Mouse (Mus musculus) activated CD4-positive, CD25-positive, alpha-beta regulatory T cell, adult 9 weeks (primary cell): ENCODE results near the gene Nme1. TPM values are rescaled to one million over a fixed set of nuclear protein-coding genes. Genes with fewer than 3 reads are reported as not detected.

Source experiments
- polyA plus RNA-seq: library from polyadenylated mRNA; unstranded; fragments of 100-300 nt; shearing (Covaris generic); gene quantifications from one replicate; pipeline ENCODE4 v1.2.1, GENCODE M21; 2017

The Nme1 gene
- polyA plus RNA-seq, result 130 TPM

DNA sequence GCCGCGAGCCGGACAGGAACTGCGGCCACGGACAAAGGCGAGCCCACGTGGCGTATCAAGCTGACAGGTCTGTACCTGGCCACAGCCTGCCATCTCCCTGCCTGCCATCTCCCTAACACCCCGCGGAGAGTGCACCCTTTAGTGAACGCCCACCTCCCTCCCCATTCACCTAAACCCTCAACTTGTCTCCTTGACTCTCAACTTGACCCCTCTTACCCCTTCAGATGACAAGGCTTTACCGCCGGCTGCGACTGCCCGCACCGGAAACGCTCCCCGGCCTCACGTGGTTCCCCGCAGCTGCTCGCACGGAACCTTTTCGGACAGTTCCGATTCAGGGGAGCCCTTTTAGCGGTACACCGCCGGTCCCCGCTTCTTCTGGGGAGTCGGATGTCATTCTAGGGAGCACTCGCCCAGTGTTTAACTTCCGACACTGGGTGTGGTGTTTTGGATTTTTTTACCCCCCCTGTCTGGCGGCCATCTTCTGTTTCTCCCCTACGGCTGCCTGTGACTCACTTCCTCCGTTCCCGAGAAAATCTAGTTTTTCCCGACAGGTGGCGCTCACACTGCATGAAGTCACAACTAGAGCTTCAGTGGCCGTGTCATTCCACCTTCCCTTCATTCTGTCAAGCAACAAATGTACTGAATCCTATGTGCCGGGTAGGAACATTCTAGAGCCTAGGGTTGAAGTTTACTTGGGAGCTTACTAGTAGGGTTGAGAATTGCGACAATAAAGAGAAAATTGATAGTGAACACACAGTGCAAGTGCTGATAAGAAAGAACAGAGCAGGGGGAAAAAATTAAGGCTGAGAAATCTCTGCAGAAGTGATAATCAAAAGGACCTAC lies at the start of gene Nme1, which contains the start of gene Gm20390:
Nme1 (minus strand) TSS at position 517 of the 843 bp plus-strand sequence.
Gm20390 (minus strand) TSS at position 289 of the 843 bp plus-strand sequence.

DNA sequence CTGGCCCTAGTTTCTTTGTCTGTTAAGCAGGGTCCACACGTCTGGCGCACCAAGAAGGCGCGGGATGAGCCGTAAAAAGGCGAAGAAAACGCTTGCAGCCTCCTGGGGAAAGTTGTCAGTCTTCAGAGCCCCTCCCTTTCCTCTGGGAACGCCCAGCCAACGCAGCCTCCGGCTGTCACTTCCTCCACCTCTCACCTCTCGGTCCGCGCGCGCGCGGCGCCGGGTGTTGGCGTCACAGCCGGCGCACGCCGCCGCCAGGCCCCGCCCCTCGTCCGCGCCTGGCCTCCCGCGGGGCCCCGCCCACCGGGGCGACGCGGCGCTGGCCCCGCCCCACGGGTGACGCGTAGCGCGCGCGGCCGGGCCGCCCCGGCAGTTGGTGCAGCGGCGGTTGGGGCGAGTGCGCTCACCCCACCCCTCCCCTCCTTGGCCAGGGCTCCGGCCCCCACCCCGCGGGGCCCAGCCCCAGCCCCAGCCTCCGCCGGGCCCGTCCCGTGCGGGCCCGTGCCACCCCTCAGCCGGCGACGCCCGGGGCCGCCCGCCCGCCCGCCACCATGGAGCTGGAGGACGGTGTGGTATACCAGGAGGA lies 27.5 kb upstream of the Nme1 start, which contains the start of gene Spag9:
Spag9 (plus strand) TSS at position 372 of the 586 bp plus-strand sequence.

DNA sequence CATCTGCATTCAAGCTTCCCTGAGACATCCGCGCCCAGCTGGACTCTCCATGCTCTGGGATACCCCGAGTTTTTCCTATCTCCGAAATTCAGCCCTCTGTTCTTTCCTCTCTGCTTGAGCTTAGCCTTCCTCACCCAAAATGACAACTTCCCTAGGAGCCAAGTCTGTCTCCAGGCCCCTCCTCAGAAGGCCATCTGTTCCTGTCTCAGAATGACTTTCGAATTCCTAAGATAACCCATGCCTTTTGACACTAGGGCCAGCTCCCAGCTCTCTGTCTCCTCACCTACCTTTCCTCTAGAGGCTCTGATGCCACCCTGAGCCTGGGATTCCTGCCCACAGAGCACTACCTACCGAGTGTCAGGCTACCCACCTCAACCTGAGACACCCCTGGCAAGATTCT lies 12.2 kb downstream of the Nme1 start, which contains the start of gene Nme2:
Nme2 (minus strand) TSS at position 101 of the 400 bp plus-strand sequence.

Other genes starting within 250 kb of the Nme1 start
- 20.9 TPM for gene Utp18, start 82.8 kb downstream of the Nme1 start, polyA plus RNA-seq
- 36.2 TPM for gene Mbtd1, start 82.7 kb downstream of the Nme1 start, polyA plus RNA-seq
- 139 TPM for gene Nme2, start 12.3 kb downstream of the Nme1 start, polyA plus RNA-seq
- 254 TPM for gene Gm20390, start 228 bp downstream of the Nme1 start, polyA plus RNA-seq
- 9.3 TPM for gene Spag9, start 27.6 kb upstream of the Nme1 start, polyA plus RNA-seq
- gene Tob1, start 242.9 kb upstream of the Nme1 start, polyA plus RNA-seq, result 5.0 TPM